Comparison of ENCODE assay signal across 9 mouse cellular contexts in the genomic region with DNA sequence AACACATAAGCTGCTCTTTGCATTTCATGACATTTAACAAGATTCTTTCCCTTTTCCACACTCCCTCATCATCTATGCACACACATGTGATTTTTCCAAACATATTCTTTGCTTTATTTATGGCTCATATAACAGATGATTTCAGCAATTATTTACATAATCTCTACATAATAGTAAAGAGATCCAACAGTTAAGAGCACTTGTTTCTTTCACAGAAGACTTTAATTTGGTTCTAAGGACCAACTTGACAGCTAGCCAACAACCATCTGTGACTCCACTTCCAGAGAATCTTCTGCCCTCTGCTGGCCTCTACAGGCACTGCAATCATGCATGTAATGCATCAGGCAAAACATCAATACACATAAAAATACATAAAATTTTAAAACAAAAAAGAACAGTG. TPM values are rescaled to one million over a fixed set of nuclear protein-coding genes. Genes with fewer than 3 reads are reported as not detected.
A peak's percentile ranks its signal among the peaks of the same experiment; 100 is the strongest.
DNase-seq lines count a peak whose midpoint lies in the region; ATAC-seq and TF ChIP-seq lines count a peak whose summit lies in the region.
"Had no signal": no experiment of that assay in that cellular context is flagged by ENCODE, and none has a peak within 500 bp of the region (broad histone marks: within the 10 kb centered on the region; RNA-seq: fewer than 3 reads in every experiment).

No protein-coding gene starts in this region.

- peak; percentile 91 for TF ChIP-seq CTCF in Patski (IDR thresholded peaks at IDR 0.05)

- H3K9ac ChIP-seq in liver, embryonic 11.5 days (ENCODE audit: low read depth, low read length): no peak overlapping the region
- H3K9ac ChIP-seq: embryonic facial prominence, embryonic 15.5 days had no signal

- no peaks in the 10 kb centered on the region for H3K36me3 ChIP-seq in liver, embryonic 11.5 days (ENCODE audit: control insufficient read depth, insufficient read depth, low read length)
- H3K36me3 ChIP-seq: embryonic facial prominence, embryonic 15.5 days had no signal

- no peaks in the 10 kb centered on the region for H3K4me1 ChIP-seq in liver, embryonic 11.5 days (replicated peaks; ENCODE audit: control insufficient read depth, insufficient read depth, low read length)
- H3K4me1 ChIP-seq: embryonic facial prominence, embryonic 15.5 days had no signal

- no peak for ATAC-seq in liver, embryonic 11.5 days (replicated peaks; ENCODE audit: low FRiP score)
- ATAC-seq in Patski: no peak

- intact Hi-C loops in left cerebral cortex, postnatal 14 days (cut with DNase I): no loop called here

- POLR2A ChIA-PET in Patski (lab: Charles Lee): no interaction called here

- CTCF ChIA-PET in Patski (lab: Charles Lee): interaction anchor here (0.7 to 1.5 kb wide), 9 partner anchors 8 to 473 kb away, joined by 3 to 8 read pairs (median 3); no protein-coding TSS in a partner anchor

- H3K27me3 ChIP-seq in liver, embryonic 11.5 days (replicated peaks; ENCODE audit: control insufficient read depth, insufficient read depth, low read length): no peaks in the 10 kb centered on the region
- H3K27me3 ChIP-seq in Patski: no peaks in the 10 kb centered on the region
- H3K27me3 ChIP-seq: embryonic facial prominence, embryonic 15.5 days had no signal

- H3K9me3 ChIP-seq in liver, embryonic 11.5 days (ENCODE audit: control insufficient read depth, low read length): no peaks in the 10 kb centered on the region
- H3K9me3 ChIP-seq: embryonic facial prominence, embryonic 15.5 days had no signal

- DNase-seq in liver: peak; percentile 38
- no peak for DNase-seq in liver, embryonic 11.5 days (ENCODE audit: low spot score)
- peak; percentile 24 for DNase-seq in Patski (ENCODE audit: low read depth, low spot score)
- DNase-seq in cerebellum, postnatal 10 days: peak; percentile 94 to 97
- peak; percentile 39 to 77 for DNase-seq in gastrocnemius, postnatal 4 days (ENCODE audit: low spot score in 2 of 2)
- DNase-seq in left cerebral cortex, postnatal 14 days (ENCODE audit: low spot score in 2 of 2): peak; percentile 84 to 93
- peak; percentile 48 for DNase-seq in telencephalon, adult 2 months (ENCODE audit: low read depth, low spot score)

- H3K4me2 ChIP-seq in liver, embryonic 11.5 days: no peak overlapping the region
- H3K4me2 ChIP-seq: embryonic facial prominence, embryonic 15.5 days had no signal

- H3K4me3 ChIP-seq in liver, embryonic 11.5 days (ENCODE audit: low read depth, low read length): no peak overlapping the region
- H3K4me3 ChIP-seq: embryonic facial prominence, embryonic 15.5 days had no signal

- in situ Hi-C loops in Patski (cut with MboI; ENCODE audit: low pct_unique_long_range_greater_than_20kb): loop anchor here (25.0 kb wide), 1 partner anchor 1916 kb away; no protein-coding TSS in a partner anchor

- no peak overlapping the region for H3K27ac ChIP-seq in liver, embryonic 11.5 days (ENCODE audit: low read depth, low read length)
- H3K27ac ChIP-seq: embryonic facial prominence, embryonic 15.5 days; macrophage had no signal

RNA-seq across cellular contexts. Expression of gene Clvs2, which starts 28.6 kb away (rescaled TPM):
- polyA plus RNA-seq in liver, embryonic 11.5 days (2014; fragmentation: Nextera tagmentation; extraction: Ambion mirVana): 0.33 and 0.52 TPM in 2 replicates
- polyA plus RNA-seq in Patski (2021): 0.08 TPM
- under 1 TPM; 0.17 to 0.21 TPM for total RNA-seq in gastrocnemius, postnatal 4 days (2021)
- 10 to 100 TPM; 55.9 to 59.7 TPM for total RNA-seq in left cerebral cortex, postnatal 14 days (2021)
- polyA plus RNA-seq: macrophage had no signal

Comparison
In these comparisons a context has a peak if more than half of its experiments do, and no peak if none do; other contexts are left out.
1. RNA of gene Clvs2, which starts 28.6 kb away (total RNA-seq): 55.9 to 59.7 TPM in left cerebral cortex, postnatal 14 days; 0.17 to 0.21 TPM in gastrocnemius, postnatal 4 days; every median in the first group is over 10 times any median in the second.